Mouse (Mus musculus): ENCODE data around the gene Mgat4e.

Gene Mgat4e

GRCm38 (mm10) chr1:134549632-134550132 lies at the start of gene Mgat4e:
Gene Mgat4e, minus strand, starts transcription at chr1:134549682.
- no peak for DNase-seq

GRCm38 (mm10) chr1:134597339-134598054 lies 48.0 kb upstream of the Mgat4e start:
- DNase-seq: no peak

GRCm38 (mm10) chr1:134591773-134592172 lies 42.3 kb upstream of the Mgat4e start:
- no peak for DNase-seq

- no peak for DNase-seq
Observed at GRCm38 (mm10) chr1:134589676-134590075, 40.2 kb upstream of the Mgat4e start.

- no peak for DNase-seq
Observed at GRCm38 (mm10) chr1:134583560-134583959, 34.1 kb upstream of the Mgat4e start.

- DNase-seq: no peak
Observed at GRCm38 (mm10) chr1:134580796-134581195, 31.3 kb upstream of the Mgat4e start.

- DNase-seq: no peak
Observed at GRCm38 (mm10) chr1:134577384-134578120, 28.1 kb upstream of the Mgat4e start.

GRCm38 (mm10) chr1:134573932-134574315 lies 24.4 kb upstream of the Mgat4e start:
- DNase-seq: no peak

GRCm38 (mm10) chr1:134573300-134573931 lies 23.9 kb upstream of the Mgat4e start:
- DNase-seq: no peak

GRCm38 (mm10) chr1:134570631-134571030 lies 21.1 kb upstream of the Mgat4e start:
- DNase-seq: no peak

- no peak for DNase-seq
Observed at GRCm38 (mm10) chr1:134570171-134570570, 20.7 kb upstream of the Mgat4e start.

- no peak for DNase-seq
Observed at GRCm38 (mm10) chr1:134567511-134567910, 18.0 kb upstream of the Mgat4e start.

GRCm38 (mm10) chr1:134563726-134564125 lies 14.2 kb upstream of the Mgat4e start:
- no peak for DNase-seq

- DNase-seq: no peak
Observed at GRCm38 (mm10) chr1:134562457-134562856, 13.0 kb upstream of the Mgat4e start.

GRCm38 (mm10) chr1:134561770-134562143 lies 12.3 kb upstream of the Mgat4e start:
- DNase-seq: no peak

GRCm38 (mm10) chr1:134560801-134561769 lies 11.6 kb upstream of the Mgat4e start:
- no peak for DNase-seq

GRCm38 (mm10) chr1:134560396-134560795 lies 10.9 kb upstream of the Mgat4e start:
- DNase-seq: no peak

- peak; percentile 87 for DNase-seq
Observed at GRCm38 (mm10) chr1:134559976-134560375, 10.5 kb upstream of the Mgat4e start, which contains the start of gene Kdm5b. Gene Kdm5b, plus strand, starts transcription at chr1:134560171.

- DNase-seq: no peak
Observed at GRCm38 (mm10) chr1:134559226-134559625, 9.7 kb upstream of the Mgat4e start.

- no peak for DNase-seq
Observed at GRCm38 (mm10) chr1:134558511-134558910, 9.0 kb upstream of the Mgat4e start.

- DNase-seq: peak; percentile 97
Observed at GRCm38 (mm10) chr1:134556671-134557218, 7.3 kb upstream of the Mgat4e start.
